Mouse (Mus musculus): Measurements from ENCODE around the gene 2900026A02Rik.

DNA sequence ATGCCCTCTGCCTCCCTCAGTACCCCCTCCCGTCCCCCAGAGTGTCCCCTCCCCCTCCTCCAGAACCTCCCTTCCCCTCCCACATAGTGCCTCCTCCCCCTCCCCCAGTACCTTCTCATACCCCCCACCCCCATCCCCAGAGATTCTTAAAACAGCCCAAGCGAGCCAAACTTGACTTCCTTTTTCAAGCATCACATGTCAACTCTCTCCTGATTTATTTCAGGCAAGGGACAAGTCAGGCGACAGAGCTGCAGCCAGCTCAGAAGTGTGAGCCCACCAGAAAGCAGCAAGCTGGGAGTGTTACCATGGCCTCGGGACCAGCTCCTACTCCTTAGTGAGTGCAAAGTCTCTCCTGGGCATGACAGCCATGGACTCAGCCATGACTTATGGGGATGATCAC, 109.7 kb downstream of the 2900026A02Rik start:
- TF ChIP-seq POLR2A (IDR thresholded peaks at IDR 0.05; ENCODE audit: borderline replicate concordance, low read depth, low read length) = no peak
- no peak for TF ChIP-seq CTCF (IDR thresholded peaks at IDR 0.05; ENCODE audit: low read depth, low read length)

Data from bone marrow macrophage, adult 2 months (primary cell).